Mouse (Mus musculus): Measurements from ENCODE around the gene Dgkz. TPM values are rescaled to one million over a fixed set of nuclear protein-coding genes. Genes with fewer than 3 reads are reported as not detected.
A peak's percentile ranks its signal among the peaks of the same experiment; 100 is the strongest.

Dgkz gene
- total and polyA plus RNA-seq, 2 experiments from 2014 or later: 40.7 to 163 TPM

DNA sequence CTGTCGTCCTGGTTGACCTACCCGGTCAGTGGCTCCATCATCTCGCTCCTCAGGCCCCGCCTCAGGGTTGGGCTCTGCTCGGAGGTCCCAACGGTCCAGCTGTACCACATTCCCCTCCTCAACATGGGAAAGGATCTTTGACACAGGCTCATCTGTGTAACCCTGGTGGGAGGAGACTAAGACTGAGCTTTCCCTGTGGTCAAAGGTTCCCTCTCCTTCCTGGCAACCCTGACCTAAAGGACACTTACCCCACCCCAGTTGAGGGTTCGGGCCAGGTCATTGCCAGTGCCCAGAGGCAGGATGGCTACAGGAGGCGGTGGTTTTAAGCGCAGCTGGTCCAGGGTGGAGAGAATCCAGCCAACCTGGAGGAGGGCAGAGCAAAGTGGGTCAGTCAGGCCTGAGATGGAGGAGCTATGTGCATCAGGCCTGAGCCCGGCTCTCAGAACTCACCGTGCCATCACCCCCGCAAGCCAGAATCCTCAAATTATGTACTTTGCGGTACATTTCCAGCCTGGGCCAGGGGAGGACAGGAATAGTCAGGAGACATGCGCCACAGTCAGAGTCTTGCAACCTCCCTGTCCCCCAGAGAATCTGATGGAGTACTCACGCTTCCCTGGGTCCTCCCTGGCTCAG lies 36.2 kb downstream of the Dgkz start:
- Histone ChIP-seq H3K9me3 (ENCODE audit: low read length) (no peaks in the 10 kb centered on the region), H3K4me2 (ENCODE audit: low read depth, low read length) (no peak overlapping the region), H3K27ac (no peak overlapping the region), H3K27me3 (ENCODE audit: insufficient read depth, low read length) (no peaks in the 10 kb centered on the region), H3K36me3 (ENCODE audit: insufficient read depth, low read length) (peaks cover 39% of the 10 kb centered on the region), H3K4me3 (ENCODE audit: low read length) (no peak overlapping the region), H3K9ac (replicated peaks; ENCODE audit: low read length) (no peak overlapping the region), H3K4me1 (ENCODE audit: insufficient read depth, low read length) (no peaks in the 10 kb centered on the region)
- TF ChIP-seq CTCF (IDR thresholded peaks at IDR 0.05; ENCODE audit: low read depth): no peak
- 83% methylated on average over 15 of the region's 15 CpGs for WGBS
- DNase-seq (ENCODE audit: low spot score): no peak
- ATAC-seq: no peak

- H3K27ac ChIP-seq: no peak overlapping the region
- 89% methylated on average over 7 of the region's 7 CpGs for WGBS
- no peak for TF ChIP-seq CTCF (IDR thresholded peaks at IDR 0.05; ENCODE audit: low read depth)
- no peak overlapping the region for H3K4me2 ChIP-seq (ENCODE audit: low read depth, low read length)
- peaks cover 42% of the 10 kb centered on the region for H3K36me3 ChIP-seq (ENCODE audit: insufficient read depth, low read length)
- no peak for DNase-seq (ENCODE audit: low spot score)
- H3K4me1 ChIP-seq (ENCODE audit: insufficient read depth, low read length): peaks cover 4% of the 10 kb centered on the region; the same call in 1 of the 2 replicates
- H3K9me3 ChIP-seq (ENCODE audit: low read length): no peaks in the 10 kb centered on the region
- no peak for ATAC-seq
- H3K9ac ChIP-seq (replicated peaks; ENCODE audit: low read length): no peak overlapping the region
- H3K4me3 ChIP-seq (ENCODE audit: low read length): no peak overlapping the region
- no peaks in the 10 kb centered on the region for H3K27me3 ChIP-seq (ENCODE audit: insufficient read depth, low read length)
Observed at GRCm38 (mm10) chr2:91936154-91936553, 39.5 kb downstream of the Dgkz start.

DNA sequence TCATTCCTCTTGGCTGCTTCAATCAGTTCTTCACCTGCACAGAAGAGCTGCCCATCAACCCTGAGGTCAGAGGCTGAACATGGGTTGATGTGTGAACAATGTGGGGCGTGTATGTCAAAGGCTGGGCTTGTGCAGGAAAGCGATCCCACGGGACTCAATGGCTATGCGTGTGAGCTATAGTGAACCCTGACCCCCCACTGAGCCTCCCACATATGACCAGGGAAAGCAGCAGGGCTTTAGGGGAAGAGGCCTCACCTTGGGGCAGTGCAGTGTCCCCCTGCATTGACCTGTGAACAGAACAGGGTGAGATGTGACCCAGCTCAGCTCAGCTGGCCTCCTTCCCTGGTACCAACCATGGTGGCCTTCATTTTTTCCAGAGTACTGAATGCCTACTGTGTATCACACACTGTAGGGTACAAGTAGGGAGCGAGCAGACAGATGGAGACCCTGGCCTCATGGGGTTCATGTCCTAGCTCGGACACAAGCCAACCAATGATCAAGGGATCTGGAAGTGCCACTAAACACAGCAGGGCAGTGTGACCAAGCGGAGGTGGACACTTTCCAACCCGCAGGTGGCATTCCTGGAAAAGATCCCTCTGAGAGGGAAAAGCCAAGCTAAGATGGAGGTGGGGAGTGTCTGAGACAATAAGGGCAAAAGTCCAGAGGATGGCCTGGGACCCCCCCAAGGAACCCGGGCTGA lies 40.7 kb downstream of the Dgkz start:
- Histone ChIP-seq H3K36me3 (ENCODE audit: insufficient read depth, low read length) (peaks cover 33% of the 10 kb centered on the region), H3K4me3 (ENCODE audit: low read length) (no peak overlapping the region), H3K9ac (replicated peaks; ENCODE audit: low read length) (no peak overlapping the region), H3K4me2 (ENCODE audit: low read depth, low read length) (no peak overlapping the region), H3K27me3 (ENCODE audit: insufficient read depth, low read length) (no peaks in the 10 kb centered on the region), H3K9me3 (ENCODE audit: low read length) (no peaks in the 10 kb centered on the region), H3K27ac (no peak overlapping the region), H3K4me1 (ENCODE audit: insufficient read depth, low read length) (peaks cover 8% of the 10 kb centered on the region; the same call in 1 of the 2 replicates)
- 74% methylated on average over 9 of the region's 9 CpGs for WGBS
- TF ChIP-seq CTCF (IDR thresholded peaks at IDR 0.05; ENCODE audit: low read depth): no peak
- no peak for DNase-seq (ENCODE audit: low spot score)
- no peak for ATAC-seq

GRCm38 (mm10) chr2:91934016-91934415 lies 41.6 kb downstream of the Dgkz start:
- no peaks in the 10 kb centered on the region for H3K9me3 ChIP-seq (ENCODE audit: low read length)
- no peak overlapping the region for H3K4me3 ChIP-seq (ENCODE audit: low read length)
- ATAC-seq (no peak), DNase-seq (ENCODE audit: low spot score) (no peak)
- H3K4me2 ChIP-seq (ENCODE audit: low read depth, low read length): no peak overlapping the region
- 65% methylated on average over 8 of the region's 8 CpGs for WGBS
- H3K9ac ChIP-seq (replicated peaks; ENCODE audit: low read length): no peak overlapping the region
- no peak overlapping the region for H3K27ac ChIP-seq
- H3K4me1 ChIP-seq (ENCODE audit: insufficient read depth, low read length): peaks cover 8% of the 10 kb centered on the region; the same call in 1 of the 2 replicates
- no peak for TF ChIP-seq CTCF (IDR thresholded peaks at IDR 0.05; ENCODE audit: low read depth)
- H3K36me3 ChIP-seq (ENCODE audit: insufficient read depth, low read length): peaks cover 24% of the 10 kb centered on the region; the same call in 1 of the 2 replicates
- no peaks in the 10 kb centered on the region for H3K27me3 ChIP-seq (ENCODE audit: insufficient read depth, low read length)

- ATAC-seq (no peak), DNase-seq (ENCODE audit: low spot score) (no peak)
- no peak for TF ChIP-seq CTCF (IDR thresholded peaks at IDR 0.05; ENCODE audit: low read depth)
- no peaks in the 10 kb centered on the region for H3K27me3 ChIP-seq (ENCODE audit: insufficient read depth, low read length)
- H3K4me1 ChIP-seq (ENCODE audit: insufficient read depth, low read length): peaks cover 8% of the 10 kb centered on the region; the same call in 1 of the 2 replicates
- no peak overlapping the region for H3K27ac ChIP-seq
- no peak overlapping the region for H3K9ac ChIP-seq (replicated peaks; ENCODE audit: low read length)
- H3K9me3 ChIP-seq (ENCODE audit: low read length): no peaks in the 10 kb centered on the region
- H3K36me3 ChIP-seq (ENCODE audit: insufficient read depth, low read length): peaks cover 19% of the 10 kb centered on the region; the same call in 1 of the 2 replicates
- H3K4me3 ChIP-seq (ENCODE audit: low read length): no peak overlapping the region
- 45% methylated on average over 9 of the region's 9 CpGs for WGBS
- no peak overlapping the region for H3K4me2 ChIP-seq (ENCODE audit: low read depth, low read length)
Observed at GRCm38 (mm10) chr2:91933471-91933870, 42.2 kb downstream of the Dgkz start.

GRCm38 (mm10) chr2:91932737-91933350 lies 42.8 kb downstream of the Dgkz start:
- Histone ChIP-seq H3K36me3 (ENCODE audit: insufficient read depth, low read length) (0 out of 2 replicates have a peak, but pooled peaks cover 12% of the 10 kb centered on the region), H3K9me3 (ENCODE audit: low read length) (no peaks in the 10 kb centered on the region), H3K4me2 (ENCODE audit: low read depth, low read length) (0 out of 2 replicates have a peak overlapping the region, but pooled peaks have one; percentile 69), H3K9ac (replicated peaks; ENCODE audit: low read length) (no peak overlapping the region), H3K4me3 (ENCODE audit: low read length) (no peak overlapping the region), H3K4me1 (ENCODE audit: insufficient read depth, low read length) (peaks cover 8% of the 10 kb centered on the region; the same call in 1 of the 2 replicates), H3K27ac (0 out of 2 replicates have a peak overlapping the region, but pooled peaks have one; percentile 77), H3K27me3 (ENCODE audit: insufficient read depth, low read length) (no peaks in the 10 kb centered on the region)
- TF ChIP-seq CTCF (IDR thresholded peaks at IDR 0.05; ENCODE audit: low read depth): no peak
- no peak for DNase-seq (ENCODE audit: low spot score)
- no peak for ATAC-seq
- whole genome bisulfite sequencing: 20% methylated on average over 6 of the region's 6 CpGs
